16 mouse cellular contexts compared by ENCODE assay signal in genomic region chr13:112426265-112427135, GRCm38 (mm10). TPM values are rescaled to one million over a fixed set of nuclear protein-coding genes. Genes with fewer than 3 reads are reported as not detected.
DNase-seq lines count a peak whose midpoint lies in the region; ATAC-seq and TF ChIP-seq lines count a peak whose summit lies in the region.
"Had no signal": no experiment of that assay in that cellular context is flagged by ENCODE, and none has a peak within 500 bp of the region (broad histone marks: within the 10 kb centered on the region; RNA-seq: fewer than 3 reads in every experiment).

No protein-coding gene starts in this region.

- peak overlapping the region; percentile 69 for H3K9ac ChIP-seq in heart, embryonic 13.5 days
- no peak overlapping the region for H3K9ac ChIP-seq in heart, adult 2 months (ENCODE audit: low read depth, low read length)
- H3K9ac ChIP-seq in hindbrain, embryonic 16.5 days (ENCODE audit: low read depth, low read length), result no peak overlapping the region
- H3K9ac ChIP-seq: embryonic facial prominence, embryonic 12.5 days; forebrain, embryonic 13.5 days had no signal

- no peak for TF ChIP-seq POLR2A in heart, adult 2 months (IDR thresholded peaks at IDR 0.05; ENCODE audit: insufficient read depth, low read depth, low read length)
- TF ChIP-seq POLR2A in small intestine, adult 2 months (IDR thresholded peaks at IDR 0.05; ENCODE audit: low read depth, low read length), result no peak

- H3K36me3 ChIP-seq in heart, embryonic 13.5 days, result no peaks in the 10 kb centered on the region
- no peaks in the 10 kb centered on the region for H3K36me3 ChIP-seq in heart, adult 2 months (ENCODE audit: control insufficient read depth, insufficient read depth, low read length)
- no peaks in the 10 kb centered on the region for H3K36me3 ChIP-seq in small intestine, adult 2 months (ENCODE audit: control insufficient read depth, insufficient read depth, low read length)
- H3K36me3 ChIP-seq in hindbrain, embryonic 16.5 days (ENCODE audit: control insufficient read depth, insufficient read depth, low read length), result no peaks in the 10 kb centered on the region
- H3K36me3 ChIP-seq: embryonic facial prominence, embryonic 12.5 days had no signal

- TF ChIP-seq EP300 in heart, adult 2 months (IDR thresholded peaks at IDR 0.05; ENCODE audit: insufficient read depth, low read depth, low read length), result no peak

- H3K9me3 ChIP-seq in heart, embryonic 13.5 days, result no peaks in the 10 kb centered on the region
- H3K9me3 ChIP-seq in hindbrain, embryonic 16.5 days (ENCODE audit: control insufficient read depth, low read length), result no peaks in the 10 kb centered on the region
- H3K9me3 ChIP-seq: embryonic facial prominence, embryonic 12.5 days; forebrain, embryonic 13.5 days had no signal

- H3K4me2 ChIP-seq in heart, embryonic 13.5 days, result peak overlapping the region; percentile 24
- H3K4me2 ChIP-seq in hindbrain, embryonic 16.5 days (ENCODE audit: low read length), result no peak overlapping the region
- H3K4me2 ChIP-seq: embryonic facial prominence, embryonic 12.5 days; forebrain, embryonic 13.5 days had no signal

- intact Hi-C loops in heart, adult 2 months (cut with DNase I), result no loop called here

- peaks cover 36% of the 10 kb centered on the region for H3K4me1 ChIP-seq in heart, embryonic 13.5 days
- H3K4me1 ChIP-seq in heart, adult 2 months (ENCODE audit: control insufficient read depth, insufficient read depth, low read length), result peaks cover 7% of the 10 kb centered on the region
- H3K4me1 ChIP-seq in small intestine, adult 2 months (ENCODE audit: control insufficient read depth, insufficient read depth, insufficient read length, low read length), result peaks cover 7% of the 10 kb centered on the region
- H3K4me1 ChIP-seq in hindbrain, embryonic 16.5 days (ENCODE audit: control insufficient read depth, insufficient read depth, low read depth, low read length), result no peaks in the 10 kb centered on the region
- H3K4me1 ChIP-seq: forebrain, embryonic 13.5 days had no signal

- peak overlapping the region; percentile 87 for H3K27ac ChIP-seq in heart, embryonic 13.5 days (replicated peaks)
- H3K27ac ChIP-seq in heart, adult 2 months, result no peak overlapping the region
- H3K27ac ChIP-seq in small intestine, adult 2 months (ENCODE audit: insufficient read depth, low read depth, low read length), result peak overlapping the region; percentile 21
- no peak overlapping the region for H3K27ac ChIP-seq in hindbrain, embryonic 16.5 days (ENCODE audit: low read depth, low read length)
- H3K27ac ChIP-seq: embryonic facial prominence, embryonic 12.5 days; forebrain, embryonic 13.5 days; left cerebral cortex, adult 2 months had no signal

- H3K4me3 ChIP-seq in heart, embryonic 13.5 days, result no peak overlapping the region
- no peak overlapping the region for H3K4me3 ChIP-seq in heart, adult 2 months
- H3K4me3 ChIP-seq in small intestine, adult 2 months (ENCODE audit: low read depth, low read length), result no peak overlapping the region
- no peak overlapping the region for H3K4me3 ChIP-seq in hindbrain, embryonic 16.5 days (ENCODE audit: low read length)
- H3K4me3 ChIP-seq: embryonic facial prominence, embryonic 12.5 days; forebrain, embryonic 13.5 days; left cerebral cortex, adult 2 months had no signal

- no peak for TF ChIP-seq CTCF in heart, adult 2 months (IDR thresholded peaks at IDR 0.05)
- no peak for TF ChIP-seq CTCF in small intestine, adult 2 months (IDR thresholded peaks at IDR 0.05; ENCODE audit: extremely low read depth, insufficient read length, insufficient replicate concordance, low read depth, low read length)

- no peaks in the 10 kb centered on the region for H3K27me3 ChIP-seq in heart, embryonic 13.5 days (replicated peaks)
- no peaks in the 10 kb centered on the region for H3K27me3 ChIP-seq in heart, adult 2 months (ENCODE audit: control insufficient read depth, insufficient read depth, low read length)
- H3K27me3 ChIP-seq in small intestine, adult 2 months (ENCODE audit: control insufficient read depth, insufficient read depth, low read length), result no peaks in the 10 kb centered on the region
- H3K27me3 ChIP-seq in hindbrain, embryonic 16.5 days (replicated peaks; ENCODE audit: control insufficient read depth, insufficient read depth, low read length), result no peaks in the 10 kb centered on the region
- H3K27me3 ChIP-seq: embryonic facial prominence, embryonic 12.5 days; forebrain, embryonic 13.5 days had no signal

- no peak for ATAC-seq in heart, embryonic 13.5 days (ENCODE audit: extremely low read depth, insufficient number of reproducible peaks, low FRiP score, low TSS enrichment)
- ATAC-seq in activated CD4-positive, CD25-positive, alpha-beta regulatory T cell, adult 4 months, result peak; percentile 5
- ATAC-seq in hindbrain, embryonic 16.5 days, result no peak
- ATAC-seq: forebrain, embryonic 13.5 days; lung, postnatal 0 days had no signal

- H3K79me2 ChIP-seq in heart, adult 2 months (replicated peaks; ENCODE audit: control insufficient read depth, insufficient read depth, low read length), result no peaks in the 10 kb centered on the region

- 33% methylated on average over 13 of the region's 13 CpGs for WGBS in heart, embryonic 13.5 days
- 49% methylated on average over 13 of the region's 13 CpGs for WGBS in heart, adult 2 months
- 70% methylated on average over 13 of the region's 13 CpGs for WGBS in small intestine, adult 2 months
- WGBS in hindbrain, embryonic 16.5 days, result 75% methylated on average over 13 of the region's 13 CpGs

- no peak for DNase-seq in heart, adult 2 months
- peak; percentile 70 for DNase-seq in CD4-positive, CD25-positive, alpha-beta regulatory T cell, adult 2 months (ENCODE audit: low read depth, low spot score)
- no peak for DNase-seq in kidney, postnatal 10 days
- no peak for DNase-seq in lung, postnatal 4 days
- DNase-seq: adrenal gland, postnatal 14 days; cerebellum, postnatal 14 days; gastrocnemius, postnatal 10 days; kidney, postnatal 25 days had no signal

RNA-seq across cellular contexts. Expression of gene Il6st, which starts 37.4 kb away (rescaled TPM):
- 42.1 TPM in 2 replicates for polyA plus RNA-seq in heart, embryonic 13.5 days (2015; fragmentation: Nextera tagmentation; extraction: Ambion mirVana)
- total RNA-seq in heart, adult 2 months (2021), result 100 to 1,000 TPM; 204 to 256 TPM
- polyA plus RNA-seq in heart, adult 2 months (2012; rRNA removed), result 39.0 and 62.8 TPM in 2 replicates
- polyA plus RNA-seq in activated CD4-positive, CD25-positive, alpha-beta regulatory T cell, adult 4 months (2017; shearing (Covaris generic)), result 10 to 100 TPM; 29.5 to 37.5 TPM
- 6.3 and 8.3 TPM in 2 replicates for polyA plus RNA-seq in small intestine, adult 2 months (2012; rRNA removed)
- 21.5 and 27.1 TPM in 2 replicates for polyA plus RNA-seq in hindbrain, embryonic 16.5 days (2015; fragmentation: Nextera tagmentation; extraction: Ambion mirVana)

Comparison
In these comparisons a context has a peak if more than half of its experiments do, and no peak if none do; other contexts are left out.
1. H3K27ac ChIP-seq: peak in heart, embryonic 13.5 days (single experiment) and small intestine, adult 2 months (single experiment); none in heart, adult 2 months (single experiment) and hindbrain, embryonic 16.5 days (single experiment).